Mouse (Mus musculus) stomach, postnatal 0 days (tissue): Measurements from ENCODE around the gene Clp1.

Source experiments
- CTCF ChIP-seq: IDR thresholded peaks from 2 replicates; pipeline ENCODE4 v1.5.1; 2016; ENCODE audit warnings: antibody characterized with exemption, low read depth, mild to moderate bottlenecking, moderate library complexity
- EP300 ChIP-seq: optimal IDR thresholded peaks from 2 replicates; pipeline ENCODE3; 2016; ENCODE audit warnings: antibody characterized with exemption

- TF ChIP-seq CTCF, result no peak
- TF ChIP-seq EP300, result no peak
Measured at GRCm38 (mm10) chr2:84775241-84775640, 48.1 kb upstream of the Clp1 start, which contains the start of gene Serping1.
